Mouse (Mus musculus) left cerebral cortex, adult 2 months (tissue): Measurements from ENCODE around the gene Cux1. TPM values are rescaled to one million over a fixed set of nuclear protein-coding genes. Genes with fewer than 3 reads are reported as not detected.

Source experiments
- DNase-seq, 2 experiments: peaks; one replicate each; pipeline ENCODE4 v3.0.0; 2021 to 2022; ENCODE audit warnings: low spot score in 2 of 2, mixed read lengths in 1 of 2; ENCODE audit errors: extremely low spot score in 1 of 2
- H3K27ac ChIP-seq: fragments of 200-600 bp; 2 replicates; pipeline ENCODE4 v1.8.1; 2022
- H3K4me3 ChIP-seq: fragments of 200-600 bp; 2 replicates; pipeline ENCODE4 v1.8.1; 2022
- CTCF ChIP-seq: fragments of 200-600 bp; IDR thresholded peaks from 2 replicates; pipeline ENCODE4 v1.8.1; 2022; ENCODE audit warnings: antibody characterized with exemption, mild to moderate bottlenecking, moderate library complexity
- intact Hi-C: fragments of 180-260 bp; cut with DNase I; formaldehyde crosslinking; loops from one replicate; pipeline ENCODE4 v1.15.1; 2025
- total RNA-seq, 2 experiments: library from RNA; stranded (reverse); gene quantifications; 2 replicates each; pipeline ENCODE4 v1.2.3; 2021

Gene Cux1
- total RNA-seq, 2 experiments from 2014 or later, result 107 to 117 TPM

DNA sequence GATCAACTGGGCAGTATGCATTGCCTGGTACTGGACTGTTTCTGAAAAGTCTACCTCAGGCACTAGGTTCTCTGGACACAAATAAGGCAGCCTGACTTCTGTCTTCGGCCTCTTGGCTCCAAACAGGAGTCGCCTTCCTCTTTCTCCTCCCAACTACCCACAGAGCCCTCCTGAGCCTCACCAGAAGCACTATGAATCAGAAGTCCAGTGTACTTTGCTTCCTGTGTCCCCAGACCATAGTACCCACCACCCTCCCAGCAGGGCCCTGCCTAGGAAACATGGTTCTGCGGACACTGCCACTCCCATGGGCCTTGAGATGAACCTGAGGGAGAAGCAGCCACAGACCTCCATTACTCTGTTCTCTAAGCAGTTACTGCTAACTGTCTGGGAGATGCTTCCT, 71.7 kb downstream of the Cux1 start:
- DNase-seq, result no peak
- TF ChIP-seq CTCF, result no peak
- Histone ChIP-seq H3K4me3 (no peak overlapping the region), H3K27ac (no peak overlapping the region)
- intact Hi-C loops, result no loop called here

DNA sequence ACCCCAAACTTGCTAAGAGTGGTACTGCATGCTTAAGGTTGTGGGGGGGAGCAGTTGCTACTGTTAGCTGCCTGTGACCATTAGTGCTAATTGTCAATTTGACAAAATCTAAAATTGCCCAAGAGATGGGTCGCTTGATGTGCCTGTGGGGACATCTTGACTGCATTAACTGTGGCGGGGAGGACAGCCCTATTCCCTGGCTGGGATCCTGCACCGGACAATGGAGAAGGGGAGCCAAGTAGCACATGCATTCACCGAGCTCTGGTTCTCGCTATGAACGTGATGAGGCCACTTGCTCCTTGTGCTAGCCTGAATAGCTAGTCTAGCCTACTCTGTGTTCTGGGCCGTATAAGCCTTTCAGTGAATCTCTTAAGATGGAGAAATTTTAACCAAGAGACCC, 72.4 kb downstream of the Cux1 start:
- DNase-seq, result no peak
- Histone ChIP-seq H3K4me3 (no peak overlapping the region), H3K27ac (no peak overlapping the region)
- TF ChIP-seq CTCF, result no peak
- intact Hi-C loops, result no loop called here

DNA sequence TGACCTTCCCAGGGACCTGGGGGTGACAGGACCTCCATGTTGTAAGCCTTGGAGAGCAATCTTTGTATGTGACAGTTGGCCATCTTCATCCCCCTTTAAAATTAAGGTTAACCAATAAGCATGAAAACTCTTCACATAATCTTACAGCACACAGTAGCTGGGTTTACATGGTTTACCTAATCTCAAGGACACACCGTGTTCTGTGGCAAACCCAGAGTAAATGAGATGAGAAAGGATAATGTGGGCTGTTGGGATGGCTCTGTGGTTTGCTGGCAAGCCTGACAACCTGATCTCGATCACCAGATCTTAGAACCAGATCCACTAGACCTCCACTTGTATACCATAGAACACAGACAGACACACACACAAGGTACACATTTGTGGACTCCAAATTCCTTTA, 73.0 kb downstream of the Cux1 start:
- TF ChIP-seq CTCF, result no peak
- Histone ChIP-seq H3K27ac (no peak overlapping the region), H3K4me3 (no peak overlapping the region)
- DNase-seq, result no peak
- intact Hi-C loops, result no loop called here

DNA sequence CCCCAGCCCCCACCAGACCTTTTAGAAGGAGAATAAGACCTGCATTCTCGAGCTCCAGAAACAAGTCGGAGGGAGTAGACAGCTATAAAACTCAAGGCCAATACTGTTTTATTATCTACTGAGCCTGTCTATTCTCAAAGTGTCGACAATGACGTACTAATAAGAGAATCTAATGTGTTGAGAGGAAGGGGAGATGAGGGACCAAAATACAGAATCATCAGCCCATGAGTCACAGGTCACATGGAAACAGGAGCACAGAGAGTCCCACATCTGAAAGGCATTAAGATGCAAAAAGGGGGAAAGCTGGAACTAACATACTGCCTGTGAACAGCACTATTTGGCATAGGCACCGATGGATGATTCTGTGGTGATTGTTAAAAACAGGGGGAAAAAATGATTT, 77.8 kb downstream of the Cux1 start:
- DNase-seq, result no peak
- intact Hi-C loops, result loop anchor here (5.0 kb wide), 1 partner anchor 78 kb away; the partner anchor contains the start of gene Cux1
- Histone ChIP-seq H3K27ac (no peak overlapping the region), H3K4me3 (no peak overlapping the region)
- TF ChIP-seq CTCF, result no peak

- intact Hi-C loops, result loop anchor here (5.0 kb wide), 1 partner anchor 79 kb away; the partner anchor contains the start of gene Cux1
- TF ChIP-seq CTCF, result no peak
- Histone ChIP-seq H3K4me3 (no peak overlapping the region), H3K27ac (no peak overlapping the region)
- no peak for DNase-seq
Measured at GRCm38 (mm10) chr5:136488721-136489120, 78.6 kb downstream of the Cux1 start.

DNA sequence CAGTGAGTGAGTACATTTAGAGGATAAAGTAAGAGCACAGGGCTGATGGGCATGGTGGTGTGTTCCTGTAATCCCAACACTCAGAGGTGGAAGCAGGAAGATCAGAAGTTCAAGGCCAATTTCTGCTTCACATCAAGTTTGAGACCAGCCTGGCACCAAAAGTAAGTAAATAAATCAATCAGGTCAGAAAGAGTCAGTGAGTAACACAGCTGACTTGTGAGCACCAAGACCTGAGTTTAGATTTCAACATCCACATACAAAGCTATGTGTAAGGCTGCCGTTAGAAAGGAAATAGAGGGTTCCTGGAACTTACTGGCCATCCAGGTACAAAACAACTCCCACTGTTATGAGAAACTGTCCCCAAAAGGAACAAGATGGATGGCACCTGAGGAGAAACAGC, 79.1 kb downstream of the Cux1 start:
- intact Hi-C loops, result loop anchor here (5.0 kb wide), 1 partner anchor 79 kb away; the partner anchor contains the start of gene Cux1
- no peak overlapping the region for H3K4me3 ChIP-seq
- no peak for DNase-seq
- TF ChIP-seq CTCF, result no peak
- peak overlapping the region; percentile 54; the same call in 1 of the 2 replicates for H3K27ac ChIP-seq

DNA sequence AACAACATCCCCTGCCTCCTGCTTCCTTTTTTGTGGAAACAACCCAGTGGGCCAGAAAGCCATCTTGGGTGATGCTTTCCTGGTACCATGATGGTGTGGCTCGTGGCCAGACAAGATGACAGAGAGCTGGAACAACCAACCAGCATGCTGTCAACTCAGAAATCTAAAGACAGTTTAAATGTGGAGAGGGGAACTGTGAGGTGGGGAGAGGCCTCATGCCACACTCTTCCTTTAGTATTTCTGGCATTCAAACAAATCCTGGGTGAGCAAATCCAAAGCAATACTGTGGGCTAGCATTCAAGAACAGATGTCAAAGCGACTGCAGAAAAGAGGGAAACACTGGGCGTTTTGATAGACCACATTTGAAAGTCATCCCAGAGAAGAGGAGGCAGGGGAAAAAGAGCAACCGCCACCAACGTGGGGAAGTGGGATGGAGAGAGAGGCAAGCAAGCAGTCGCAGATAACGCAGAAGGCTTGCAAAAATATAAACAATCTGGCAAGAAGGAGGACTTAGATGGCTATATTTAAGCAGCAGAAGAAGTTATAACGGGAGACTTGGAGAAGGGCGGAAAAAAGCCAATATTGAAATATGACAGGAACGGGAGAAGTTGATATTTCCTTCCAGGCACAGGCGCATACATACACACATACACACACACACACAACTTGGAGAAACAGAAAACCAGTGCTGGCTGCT, 79.7 kb downstream of the Cux1 start:
- DNase-seq, result peak; percentile 38 to 40
- intact Hi-C loops, result loop anchor here (1.0 to 5.0 kb wide), 4 partner anchors 11 to 125 kb away; partner anchors contain the start of gene Cux1
- H3K27ac ChIP-seq, result peak overlapping the region; percentile 69
- TF ChIP-seq CTCF, result no peak
- no peak overlapping the region for H3K4me3 ChIP-seq

- H3K4me3 ChIP-seq, result no peak overlapping the region
- no peak for DNase-seq
- intact Hi-C loops, result loop anchor here (2.0 to 5.0 kb wide), 2 partner anchors 81 to 124 kb away; partner anchors contain the start of gene Cux1
- TF ChIP-seq CTCF, result no peak
- H3K27ac ChIP-seq, result no peak overlapping the region
Measured at GRCm38 (mm10) chr5:136486401-136486800, 80.9 kb downstream of the Cux1 start.

- no peak for TF ChIP-seq CTCF
- Histone ChIP-seq H3K4me3 (no peak overlapping the region), H3K27ac (no peak overlapping the region)
- DNase-seq, result no peak
- intact Hi-C loops, result loop anchor here (5.0 kb wide), 1 partner anchor 82 kb away; the partner anchor contains the start of gene Cux1
Measured at GRCm38 (mm10) chr5:136485397-136485796, 81.9 kb downstream of the Cux1 start.

DNA sequence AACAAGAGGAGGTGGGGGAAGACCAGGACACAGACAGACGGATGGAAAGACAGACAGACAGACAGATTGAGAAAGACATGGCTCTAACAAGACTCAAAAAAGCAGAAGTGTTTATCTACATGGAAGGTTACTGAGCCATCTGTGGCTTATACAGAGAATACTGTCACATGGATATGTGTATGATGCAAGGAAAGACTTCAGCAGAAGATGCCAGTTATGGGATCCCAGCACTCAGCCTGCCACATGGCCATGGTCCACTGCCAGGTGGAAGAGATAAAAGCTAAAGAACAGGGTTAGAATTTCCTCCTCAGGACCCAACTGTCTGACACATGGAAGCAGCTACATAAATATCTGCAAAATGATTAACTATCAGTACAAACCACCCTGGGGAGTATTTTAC, 84.9 kb downstream of the Cux1 start:
- Histone ChIP-seq H3K27ac (no peak overlapping the region), H3K4me3 (no peak overlapping the region)
- intact Hi-C loops, result no loop called here
- TF ChIP-seq CTCF, result no peak
- no peak for DNase-seq

GRCm38 (mm10) chr5:136480541-136480940, 86.7 kb downstream of the Cux1 start:
- DNase-seq, result no peak
- H3K4me3 ChIP-seq, result no peak overlapping the region
- intact Hi-C loops, result no loop called here
- no peak overlapping the region for H3K27ac ChIP-seq
- no peak for TF ChIP-seq CTCF

- H3K27ac ChIP-seq, result peak overlapping the region; percentile 9; the same call in 1 of the 2 replicates
- no peak for DNase-seq
- no peak overlapping the region for H3K4me3 ChIP-seq
- intact Hi-C loops, result loop anchor here (10.0 kb wide), 1 partner anchor 145 kb away; no protein-coding TSS in a partner anchor
- TF ChIP-seq CTCF, result no peak
Measured at GRCm38 (mm10) chr5:136479801-136480200, 87.5 kb downstream of the Cux1 start.
